Mouse (Mus musculus): ENCODE data around the gene Nlrp4c. TPM values are rescaled to one million over a fixed set of nuclear protein-coding genes. Genes with fewer than 3 reads are reported as not detected.
A peak's percentile ranks its signal among the peaks of the same experiment; 100 is the strongest.
"Not testable (repeated sequence)": the region's sequence is repeated elsewhere in the genome, so short reads cannot be mapped to it uniquely, and the experiment has no call there.

The Nlrp4c gene
- polyA plus RNA-seq (2015; fragmentation: Nextera tagmentation; extraction: Ambion mirVana): not detected in 2 replicates

DNA sequence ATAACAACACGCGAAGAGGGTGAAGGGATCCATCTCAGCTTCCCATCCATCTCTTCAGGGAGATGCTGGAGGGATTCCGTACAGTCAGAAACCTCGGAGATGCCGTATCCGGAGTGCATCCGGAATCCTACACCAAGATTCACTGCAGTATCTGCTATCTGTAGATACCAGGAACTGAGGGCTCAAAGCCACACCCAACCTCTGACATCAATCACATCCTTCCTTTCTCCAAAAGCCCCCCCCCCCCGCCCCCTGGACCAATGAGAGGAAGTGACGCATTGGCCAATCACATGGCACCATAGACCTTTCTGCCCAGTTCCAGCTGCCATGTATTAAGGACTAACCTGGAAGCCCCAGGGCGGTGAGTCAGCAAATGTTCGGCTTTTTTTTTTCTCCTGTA, at the start of gene Nlrp4c:
TSS of gene Nlrp4c (plus strand) at position 301 of the 400 bp plus-strand sequence.
- WGBS: 89% methylated on average over 10 of the region's 11 CpGs
- no peak for ATAC-seq
- Histone ChIP-seq H3K4me3 (ENCODE audit: low read length) (no peak within 1 kb of the TSS), H3K4me2 (ENCODE audit: low read depth, low read length) (no peak within 1 kb of the TSS), H3K9me3 (ENCODE audit: control insufficient read depth, low read length) (no peaks in the 10 kb centered on the region), H3K27ac (ENCODE audit: low read length) (no peak within 1 kb of the TSS), H3K27me3 (replicated peaks; ENCODE audit: control insufficient read depth, insufficient read depth, low read length) (no peaks in the 10 kb centered on the region), H3K9ac (ENCODE audit: low read depth, low read length) (no peak within 1 kb of the TSS), H3K36me3 (ENCODE audit: control insufficient read depth, insufficient read depth, low read length) (no peaks in the 10 kb centered on the region), H3K4me1 (ENCODE audit: control insufficient read depth, insufficient read depth, low read length) (no peaks in the 10 kb centered on the region)

DNA sequence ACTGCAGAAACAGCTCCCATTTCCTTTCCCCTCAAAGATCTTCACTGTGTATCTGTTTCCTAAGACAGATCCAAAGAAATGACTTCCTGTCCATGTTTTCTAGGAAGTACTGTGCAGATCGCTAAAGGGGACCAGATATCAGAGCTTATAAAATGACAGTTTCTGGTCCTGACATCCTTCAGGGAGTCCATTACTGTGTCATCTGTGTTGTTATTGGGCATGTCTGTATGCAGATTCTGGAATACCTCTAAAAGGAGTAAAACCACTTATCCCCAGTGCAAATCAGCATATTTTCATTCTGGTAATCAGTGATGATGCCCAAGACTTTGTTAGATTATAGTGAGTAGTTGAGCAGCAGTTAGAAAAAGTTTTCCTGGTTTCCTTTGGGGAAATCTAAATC, 34.1 kb upstream of the Nlrp4c start, which contains the start of gene Vmn1r65:
TSS of gene Vmn1r65 (minus strand) at position 101 of the 400 bp plus-strand sequence.
- Histone ChIP-seq H3K9me3 (ENCODE audit: control insufficient read depth, low read length) (peaks cover 6% of the 10 kb centered on the region; the same call in 1 of the 2 replicates), H3K27me3 (replicated peaks; ENCODE audit: control insufficient read depth, insufficient read depth, low read length) (no peaks in the 10 kb centered on the region), H3K36me3 (ENCODE audit: control insufficient read depth, insufficient read depth, low read length) (no peaks in the 10 kb centered on the region), H3K4me1 (ENCODE audit: control insufficient read depth, insufficient read depth, low read length) (no peaks in the 10 kb centered on the region), H3K4me3 (ENCODE audit: low read length) (no peak within 1 kb of the TSS), H3K4me2 (ENCODE audit: low read depth, low read length) (no peak within 1 kb of the TSS), H3K9ac (ENCODE audit: low read depth, low read length) (no peak within 1 kb of the TSS), H3K27ac (ENCODE audit: low read length) (no peak within 1 kb of the TSS)
- no peak for ATAC-seq
- 89% methylated on average over 1 of the region's 1 CpGs for WGBS

DNA sequence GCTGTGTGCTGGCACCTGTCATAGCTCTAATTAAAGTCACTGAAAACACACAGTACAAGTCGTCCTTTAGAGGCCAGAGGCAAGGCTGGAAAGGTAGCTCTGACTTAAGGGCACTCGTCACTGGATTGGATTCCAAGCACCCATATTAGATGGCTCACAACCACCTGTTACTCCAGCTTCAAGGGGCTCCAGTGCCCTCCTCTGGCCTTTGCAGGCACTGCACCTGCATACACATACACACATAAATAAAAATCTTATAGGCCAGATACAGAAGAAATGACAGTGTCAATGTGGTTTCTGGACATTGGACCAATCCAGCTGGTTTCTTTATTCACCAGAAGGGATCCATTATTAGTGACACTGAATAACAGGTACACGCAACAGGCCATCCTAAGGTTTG, 74.5 kb downstream of the Nlrp4c start:
- Histone ChIP-seq H3K27ac (ENCODE audit: low read length) (no peak overlapping the region), H3K27me3 (replicated peaks; ENCODE audit: control insufficient read depth, insufficient read depth, low read length) (no peaks in the 10 kb centered on the region), H3K9me3 (ENCODE audit: control insufficient read depth, low read length) (no peaks in the 10 kb centered on the region), H3K9ac (ENCODE audit: low read depth, low read length) (no peak overlapping the region), H3K4me3 (ENCODE audit: low read length) (no peak overlapping the region), H3K36me3 (ENCODE audit: control insufficient read depth, insufficient read depth, low read length) (no peaks in the 10 kb centered on the region), H3K4me1 (ENCODE audit: control insufficient read depth, insufficient read depth, low read length) (no peaks in the 10 kb centered on the region), H3K4me2 (ENCODE audit: low read depth, low read length) (no peak overlapping the region)
- WGBS: 72% methylated on average over 3 of the region's 3 CpGs
- no peak for ATAC-seq

DNA sequence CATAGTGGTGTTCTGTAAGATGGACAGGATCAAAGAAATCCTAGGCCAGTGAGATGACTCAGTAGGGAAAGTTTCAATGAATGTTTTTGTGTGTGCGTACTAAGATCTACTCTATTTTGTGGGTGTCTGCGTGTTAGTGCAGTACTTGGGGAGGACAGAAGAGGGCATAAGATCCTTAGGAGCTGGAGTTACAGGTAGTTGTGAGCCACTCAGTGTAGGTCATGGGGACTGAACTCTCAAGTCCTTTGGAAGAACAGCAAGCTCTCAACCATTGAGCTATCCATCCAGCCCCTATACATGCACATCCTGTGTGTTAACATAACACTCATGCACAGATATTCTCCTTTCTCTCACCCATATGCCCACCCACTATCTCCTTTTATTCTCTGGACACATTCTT, 75.1 kb downstream of the Nlrp4c start:
- 75% methylated on average over 2 of the region's 2 CpGs for WGBS
- H3K27ac ChIP-seq (ENCODE audit: low read length); ATAC-seq; H3K4me2 ChIP-seq (ENCODE audit: low read depth, low read length); H3K9ac ChIP-seq (ENCODE audit: low read depth, low read length); H3K9me3 ChIP-seq (ENCODE audit: control insufficient read depth, low read length); H3K4me1 ChIP-seq (ENCODE audit: control insufficient read depth, insufficient read depth, low read length); H3K4me3 ChIP-seq (ENCODE audit: low read length); H3K27me3 ChIP-seq (replicated peaks; ENCODE audit: control insufficient read depth, insufficient read depth, low read length); H3K36me3 ChIP-seq (ENCODE audit: control insufficient read depth, insufficient read depth, low read length): not testable (repeated sequence)

DNA sequence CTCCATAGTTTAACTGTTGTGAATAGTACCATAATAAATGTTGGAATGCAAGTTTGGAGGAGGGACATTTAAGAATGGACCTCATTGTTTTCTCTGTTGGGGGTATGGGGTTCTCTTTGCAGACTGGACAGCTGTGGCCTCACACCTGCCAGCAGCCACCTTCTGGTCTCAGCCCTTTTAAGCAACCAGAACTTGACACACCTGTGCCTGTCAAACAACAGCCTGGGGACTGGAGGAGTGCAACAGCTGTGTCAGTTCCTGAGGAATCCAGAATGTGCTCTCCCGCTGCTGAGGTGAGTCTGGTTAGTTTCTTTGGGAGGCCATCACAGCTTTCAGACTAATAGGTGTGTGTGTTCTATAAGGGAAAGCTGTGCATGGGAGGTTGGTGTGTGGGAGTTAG, 76.2 kb downstream of the Nlrp4c start:
- H3K36me3 ChIP-seq (ENCODE audit: control insufficient read depth, insufficient read depth, low read length); H3K27me3 ChIP-seq (replicated peaks; ENCODE audit: control insufficient read depth, insufficient read depth, low read length); H3K4me3 ChIP-seq (ENCODE audit: low read length); H3K27ac ChIP-seq (ENCODE audit: low read length); ATAC-seq; H3K9me3 ChIP-seq (ENCODE audit: control insufficient read depth, low read length); H3K9ac ChIP-seq (ENCODE audit: low read depth, low read length); H3K4me1 ChIP-seq (ENCODE audit: control insufficient read depth, insufficient read depth, low read length); H3K4me2 ChIP-seq (ENCODE audit: low read depth, low read length): not testable (repeated sequence)
- whole genome bisulfite sequencing: 63% methylated on average over 1 of the region's 1 CpGs

DNA sequence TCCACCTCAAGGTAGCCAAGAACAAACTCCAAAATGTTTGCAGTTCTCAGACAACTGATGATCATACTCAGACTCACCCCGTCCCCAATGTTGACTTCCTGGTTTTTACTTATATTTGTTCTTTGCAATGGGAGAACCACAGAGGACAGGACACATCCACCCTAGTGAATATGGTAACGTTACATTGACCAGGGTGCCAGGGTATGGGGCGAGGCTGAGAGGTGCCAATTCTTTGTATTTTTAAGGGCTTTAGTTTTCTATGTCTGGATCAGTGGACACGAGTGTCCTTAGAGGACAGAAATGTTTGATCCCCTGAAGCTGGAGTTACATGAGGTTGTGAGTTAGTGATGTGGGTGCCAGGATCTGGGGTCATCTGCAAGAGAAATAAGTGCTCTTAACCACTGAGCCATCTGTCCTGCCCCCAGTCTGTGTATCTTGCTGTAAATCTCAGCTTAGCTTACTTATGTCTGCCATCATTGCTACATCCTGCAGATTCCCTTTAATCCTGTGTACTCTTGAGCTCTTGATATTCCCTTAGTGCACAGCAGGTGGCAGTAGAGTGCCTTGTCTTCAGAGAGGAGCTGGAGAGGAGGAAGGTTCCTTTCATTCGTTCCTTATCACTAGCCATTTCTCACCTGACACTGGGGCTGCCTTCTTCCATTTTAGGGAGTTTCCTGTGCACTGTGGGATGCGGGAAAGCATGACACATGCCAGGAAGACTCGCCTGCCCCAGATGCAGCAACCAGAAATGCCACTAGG, 81.9 kb downstream of the Nlrp4c start:
- H3K36me3 ChIP-seq (ENCODE audit: control insufficient read depth, insufficient read depth, low read length): peaks cover 3% of the 10 kb centered on the region; the same call in 1 of the 2 replicates
- H3K27me3 ChIP-seq (replicated peaks; ENCODE audit: control insufficient read depth, insufficient read depth, low read length): no peaks in the 10 kb centered on the region
- 31% methylated on average over 7 of the region's 7 CpGs for WGBS
- H3K27ac ChIP-seq (ENCODE audit: low read length): no peak overlapping the region
- no peak overlapping the region for H3K4me3 ChIP-seq (ENCODE audit: low read length)
- ATAC-seq: peak; percentile 82
- H3K4me2 ChIP-seq (ENCODE audit: low read depth, low read length): no peak overlapping the region
- no peaks in the 10 kb centered on the region for H3K4me1 ChIP-seq (ENCODE audit: control insufficient read depth, insufficient read depth, low read length)
- H3K9me3 ChIP-seq (ENCODE audit: control insufficient read depth, low read length): 0 out of 2 replicates have a peak, but pooled peaks cover under 1% of the 10 kb centered on the region
- H3K9ac ChIP-seq (ENCODE audit: low read depth, low read length): no peak overlapping the region

DNA sequence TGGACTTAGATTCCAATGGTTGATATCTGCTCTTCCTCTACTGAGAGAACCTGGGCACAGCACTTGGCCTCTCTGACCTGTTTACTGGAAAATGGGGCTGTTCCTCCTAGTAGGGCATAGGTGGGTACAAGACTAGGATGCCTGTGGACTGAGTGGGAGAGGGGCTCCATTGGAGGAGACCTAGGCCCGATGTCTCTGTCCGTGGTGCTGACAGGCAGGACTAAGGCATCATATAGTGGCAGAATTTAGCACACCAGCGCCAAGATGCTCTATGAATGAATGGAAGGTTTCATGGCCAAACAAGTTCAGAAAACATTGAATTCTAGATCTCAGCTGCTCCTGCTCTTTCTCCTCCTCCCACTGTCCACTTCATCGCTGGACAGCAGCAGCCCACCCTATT, 85.4 kb downstream of the Nlrp4c start:
- Histone ChIP-seq H3K4me2 (ENCODE audit: low read depth, low read length) (no peak overlapping the region), H3K4me1 (ENCODE audit: control insufficient read depth, insufficient read depth, low read length) (no peaks in the 10 kb centered on the region), H3K27ac (ENCODE audit: low read length) (no peak overlapping the region), H3K36me3 (ENCODE audit: control insufficient read depth, insufficient read depth, low read length) (peaks cover 27% of the 10 kb centered on the region), H3K4me3 (ENCODE audit: low read length) (no peak overlapping the region), H3K27me3 (replicated peaks; ENCODE audit: control insufficient read depth, insufficient read depth, low read length) (no peaks in the 10 kb centered on the region), H3K9ac (ENCODE audit: low read depth, low read length) (no peak overlapping the region), H3K9me3 (ENCODE audit: control insufficient read depth, low read length) (0 out of 2 replicates have a peak, but pooled peaks cover 7% of the 10 kb centered on the region)
- no peak for ATAC-seq
- 52% methylated on average over 4 of the region's 4 CpGs for WGBS

DNA sequence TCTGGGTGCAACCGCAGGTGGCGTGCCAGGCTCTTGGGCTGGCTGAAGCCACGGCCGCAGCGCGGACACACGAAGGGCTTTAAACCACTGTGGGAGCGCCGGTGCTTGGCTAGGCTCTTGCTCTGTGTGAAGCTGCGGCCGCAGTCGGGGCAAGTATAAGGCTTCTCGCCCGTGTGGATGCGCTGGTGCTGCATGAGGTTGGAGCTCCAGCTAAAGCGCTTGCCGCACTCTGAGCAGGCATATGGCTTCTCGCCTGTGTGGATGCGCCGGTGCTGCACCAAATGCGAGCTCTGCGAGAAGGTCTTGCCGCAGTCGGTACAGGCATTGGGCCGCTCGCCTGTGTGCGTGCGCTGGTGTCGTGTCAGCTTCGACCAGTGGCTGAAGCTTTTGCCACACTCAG, 87.7 kb downstream of the Nlrp4c start:
- 81% methylated on average over 30 of the region's 30 CpGs for WGBS
- no peak overlapping the region for H3K4me3 ChIP-seq (ENCODE audit: low read length)
- H3K36me3 ChIP-seq (ENCODE audit: control insufficient read depth, insufficient read depth, low read length): peaks cover 27% of the 10 kb centered on the region
- no peaks in the 10 kb centered on the region for H3K4me1 ChIP-seq (ENCODE audit: control insufficient read depth, insufficient read depth, low read length)
- H3K9ac ChIP-seq (ENCODE audit: low read depth, low read length): no peak overlapping the region
- H3K4me2 ChIP-seq (ENCODE audit: low read depth, low read length): no peak overlapping the region
- 0 out of 2 replicates have a peak, but pooled peaks cover 7% of the 10 kb centered on the region for H3K9me3 ChIP-seq (ENCODE audit: control insufficient read depth, low read length)
- H3K27me3 ChIP-seq (replicated peaks; ENCODE audit: control insufficient read depth, insufficient read depth, low read length): no peaks in the 10 kb centered on the region
- H3K27ac ChIP-seq (ENCODE audit: low read length): no peak overlapping the region
- no peak for ATAC-seq

DNA sequence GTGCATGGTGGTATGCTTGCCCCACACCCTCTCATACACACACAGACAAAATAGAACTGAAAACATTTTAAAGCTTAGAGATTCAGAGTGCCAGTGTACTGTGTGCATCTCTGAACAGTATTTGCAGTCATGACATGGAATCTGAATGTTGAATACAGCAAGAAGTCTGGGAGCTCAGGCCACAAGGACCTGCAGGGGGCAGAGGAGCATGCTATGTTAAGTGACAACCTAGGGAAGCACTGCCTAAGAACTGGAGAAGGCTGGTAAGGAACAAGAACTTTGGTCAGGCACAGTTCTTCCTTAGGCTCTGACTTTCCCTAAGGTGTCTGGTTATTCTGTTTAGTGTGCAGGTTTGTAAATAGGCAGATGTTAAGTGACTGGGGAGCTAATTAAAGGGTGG, 91.5 kb downstream of the Nlrp4c start:
- ATAC-seq: no peak
- Histone ChIP-seq H3K36me3 (ENCODE audit: control insufficient read depth, insufficient read depth, low read length) (peaks cover 29% of the 10 kb centered on the region), H3K27ac (ENCODE audit: low read length) (no peak overlapping the region), H3K27me3 (replicated peaks; ENCODE audit: control insufficient read depth, insufficient read depth, low read length) (no peaks in the 10 kb centered on the region), H3K4me3 (ENCODE audit: low read length) (no peak overlapping the region), H3K4me1 (ENCODE audit: control insufficient read depth, insufficient read depth, low read length) (no peaks in the 10 kb centered on the region), H3K9ac (ENCODE audit: low read depth, low read length) (no peak overlapping the region), H3K4me2 (ENCODE audit: low read depth, low read length) (no peak overlapping the region), H3K9me3 (ENCODE audit: control insufficient read depth, low read length) (0 out of 2 replicates have a peak, but pooled peaks cover 7% of the 10 kb centered on the region)
